ENCODE assay signal across 12 mouse cellular contexts in the genomic region with DNA sequence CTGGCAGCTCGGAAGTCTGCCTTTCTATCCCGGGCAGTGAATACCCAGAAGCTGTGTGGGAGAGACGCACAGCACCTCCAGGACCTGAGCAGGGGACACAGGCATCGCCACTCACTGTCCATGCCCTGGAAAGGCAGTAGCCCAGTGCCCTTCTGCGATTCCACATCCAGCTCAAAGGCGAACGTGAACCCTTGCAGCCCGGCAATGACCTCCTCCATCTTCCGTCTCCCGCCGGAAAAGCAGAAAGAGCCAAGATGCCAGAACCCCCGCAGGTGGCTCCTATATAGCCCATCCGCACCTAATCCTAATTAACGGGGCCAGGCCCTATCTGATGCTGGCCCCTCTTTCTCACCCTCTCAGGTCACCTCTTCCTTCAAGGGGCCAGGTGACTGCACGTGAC. TPM values are rescaled to one million over a fixed set of nuclear protein-coding genes. Genes with fewer than 3 reads are reported as not detected.
DNase-seq lines count a peak whose midpoint lies in the region; ATAC-seq and TF ChIP-seq lines count a peak whose summit lies in the region.
"Had no signal": no experiment of that assay in that cellular context is flagged by ENCODE, and none has a peak within 500 bp of the region (broad histone marks: within the 10 kb centered on the region; RNA-seq: fewer than 3 reads in every experiment).

No protein-coding gene starts in this region.

- no peak for TF ChIP-seq POLR2A in ES-Bruce4 (IDR thresholded peaks at IDR 0.05; ENCODE audit: insufficient read depth, low read length)

- H3K4me1 ChIP-seq in hindbrain, embryonic 10.5 days (replicated peaks) = peaks cover 44% of the 10 kb centered on the region
- peaks cover 11% of the 10 kb centered on the region for H3K4me1 ChIP-seq in hindbrain, postnatal 0 days (ENCODE audit: insufficient read depth, low read length)
- peaks cover 14% of the 10 kb centered on the region for H3K4me1 ChIP-seq in ES-Bruce4 (ENCODE audit: control insufficient read depth, insufficient read depth, low read length)
- H3K4me1 ChIP-seq in hindbrain, embryonic 16.5 days (ENCODE audit: control insufficient read depth, insufficient read depth, low read depth, low read length) = peaks cover 14% of the 10 kb centered on the region

- 4% methylated on average over 15 of the region's 15 CpGs for WGBS in hindbrain, embryonic 10.5 days
- 22% methylated on average over 15 of the region's 15 CpGs for WGBS in hindbrain, postnatal 0 days
- 17% methylated on average over 15 of the region's 15 CpGs for WGBS in hindbrain, embryonic 16.5 days

- H3K9me3 ChIP-seq in hindbrain, embryonic 10.5 days = no peaks in the 10 kb centered on the region
- no peaks in the 10 kb centered on the region for H3K9me3 ChIP-seq in hindbrain, postnatal 0 days (ENCODE audit: low read length)
- no peaks in the 10 kb centered on the region for H3K9me3 ChIP-seq in ES-Bruce4 (replicated peaks; ENCODE audit: control insufficient read depth, insufficient read depth, low read length, poor library complexity, severe bottlenecking)
- no peaks in the 10 kb centered on the region for H3K9me3 ChIP-seq in hindbrain, embryonic 16.5 days (ENCODE audit: control insufficient read depth, low read length)

- peaks cover 47% of the 10 kb centered on the region for H3K27me3 ChIP-seq in hindbrain, embryonic 10.5 days (ENCODE audit: insufficient read depth, poor library complexity, severe bottlenecking)
- no peaks in the 10 kb centered on the region for H3K27me3 ChIP-seq in hindbrain, postnatal 0 days (ENCODE audit: insufficient read depth, low read length)
- no peaks in the 10 kb centered on the region for H3K27me3 ChIP-seq in ES-Bruce4 (ENCODE audit: control insufficient read depth, insufficient read depth, low read length, poor library complexity, severe bottlenecking)
- peaks cover 2% of the 10 kb centered on the region; the same call in 1 of the 2 replicates for H3K27me3 ChIP-seq in hindbrain, embryonic 16.5 days (replicated peaks; ENCODE audit: control insufficient read depth, insufficient read depth, low read length)

- H3K4me3 ChIP-seq in hindbrain, embryonic 10.5 days = peak overlapping the region; percentile 30; the same call in 1 of the 2 replicates
- H3K4me3 ChIP-seq in hindbrain, postnatal 0 days (ENCODE audit: low read length) = no peak overlapping the region
- peak overlapping the region; percentile 87 for H3K4me3 ChIP-seq in ES-Bruce4 (ENCODE audit: low read depth, low read length)
- H3K4me3 ChIP-seq in hindbrain, embryonic 16.5 days (ENCODE audit: low read length) = no peak overlapping the region

- no peak for TF ChIP-seq EP300 in ES-Bruce4 (IDR thresholded peaks at IDR 0.05; ENCODE audit: insufficient read depth, low read depth, low read length)

- H3K36me3 ChIP-seq in hindbrain, embryonic 10.5 days = peaks cover 13% of the 10 kb centered on the region
- H3K36me3 ChIP-seq in hindbrain, postnatal 0 days (ENCODE audit: insufficient read depth, low read length) = no peaks in the 10 kb centered on the region
- H3K36me3 ChIP-seq in ES-Bruce4 (ENCODE audit: control insufficient read depth, insufficient read depth, low read length, poor library complexity, severe bottlenecking) = no peaks in the 10 kb centered on the region
- peaks cover 4% of the 10 kb centered on the region; the same call in 1 of the 2 replicates for H3K36me3 ChIP-seq in hindbrain, embryonic 16.5 days (ENCODE audit: control insufficient read depth, insufficient read depth, low read length)

- no peak overlapping the region for H3K4me2 ChIP-seq in hindbrain, postnatal 0 days (ENCODE audit: low read depth, low read length)
- H3K4me2 ChIP-seq in hindbrain, embryonic 16.5 days (ENCODE audit: low read length) = no peak overlapping the region

- DNase-seq in hindbrain, embryonic 10.5 days (ENCODE audit: low spot score) = no peak
- no peak for DNase-seq in hindbrain, postnatal 0 days (ENCODE audit: low spot score)
- DNase-seq in R1 (ENCODE audit: low read depth, low spot score) = peak; percentile 55
- no peak for DNase-seq in urinary bladder, postnatal 14 days (ENCODE audit: low spot score)
- DNase-seq in urinary bladder, postnatal 36 days (ENCODE audit: low spot score in 2 of 2) = no peak
- DNase-seq: adrenal gland, postnatal 25 days; cerebellum, adult 9-10 months had no signal

- no peak for ATAC-seq in hindbrain, postnatal 0 days
- peak; percentile 16; the same call in 1 of the 2 replicates for ATAC-seq in hindbrain, embryonic 16.5 days

- TF ChIP-seq CTCF in hindbrain, postnatal 0 days (IDR thresholded peaks at IDR 0.05; ENCODE audit: low read depth) = no peak
- no peak for TF ChIP-seq CTCF in ES-Bruce4 (IDR thresholded peaks at IDR 0.05; ENCODE audit: low read depth, low read length)

- no peak overlapping the region for H3K9ac ChIP-seq in hindbrain, postnatal 0 days (replicated peaks; ENCODE audit: low read length)
- peak overlapping the region; percentile 75 for H3K9ac ChIP-seq in ES-Bruce4 (ENCODE audit: low read depth, poor library complexity, severe bottlenecking)
- H3K9ac ChIP-seq in hindbrain, embryonic 16.5 days (ENCODE audit: low read depth, low read length) = no peak overlapping the region
- H3K9ac ChIP-seq: liver, embryonic 14.5 days had no signal

- peak overlapping the region; percentile 91 for H3K27ac ChIP-seq in hindbrain, embryonic 10.5 days
- H3K27ac ChIP-seq in hindbrain, postnatal 0 days = no peak overlapping the region
- H3K27ac ChIP-seq in ES-Bruce4 (ENCODE audit: insufficient read depth, low read length) = peak overlapping the region; percentile 97
- H3K27ac ChIP-seq in hindbrain, embryonic 16.5 days (ENCODE audit: low read depth, low read length) = no peak overlapping the region
- H3K27ac ChIP-seq: liver, embryonic 14.5 days had no signal

RNA-seq across cellular contexts. Expression of a gene that starts 0.5 kb away (rescaled TPM):
- 0.47 and 1.1 TPM in 2 replicates for polyA plus RNA-seq in hindbrain, embryonic 10.5 days (2016; fragmentation: Nextera tagmentation; extraction: Ambion mirVana)
- not detected in 2 replicates for total RNA-seq in hindbrain, postnatal 0 days (2014; rRNA removed)
- polyA plus RNA-seq in hindbrain, postnatal 0 days (2015; fragmentation: Nextera tagmentation; extraction: Ambion mirVana) = 0.19 and 0.25 TPM in 2 replicates
- 18.0 and 18.1 TPM in 2 replicates for polyA plus RNA-seq in ES-Bruce4 (2011; ENCODE audit: insufficient read depth, insufficient read length, low read depth, missing spikeins)
- 0.19 and 0.26 TPM in 2 replicates for polyA plus RNA-seq in hindbrain, embryonic 16.5 days (2015; fragmentation: Nextera tagmentation; extraction: Ambion mirVana)
- total RNA-seq: hematopoietic stem cell, adult 5-6 weeks; MEL had no signal

RNA-seq across cellular contexts. Expression of a gene that starts 25.1 kb away (rescaled TPM):
- 25.8 and 27.3 TPM in 2 replicates for polyA plus RNA-seq in hindbrain, embryonic 10.5 days (2016; fragmentation: Nextera tagmentation; extraction: Ambion mirVana)
- 17.7 and 32.4 TPM in 2 replicates for total RNA-seq in hindbrain, postnatal 0 days (2014; rRNA removed)
- 19.7 and 22.5 TPM in 2 replicates for polyA plus RNA-seq in hindbrain, postnatal 0 days (2015; fragmentation: Nextera tagmentation; extraction: Ambion mirVana)
- 24.3 and 29.0 TPM in 2 replicates for polyA plus RNA-seq in ES-Bruce4 (2011; ENCODE audit: insufficient read depth, insufficient read length, low read depth, missing spikeins)
- polyA plus RNA-seq in hindbrain, embryonic 16.5 days (2015; fragmentation: Nextera tagmentation; extraction: Ambion mirVana) = 22.9 and 24.5 TPM in 2 replicates

RNA-seq across cellular contexts. Expression of a gene that starts 25.3 kb away (rescaled TPM):
- polyA plus RNA-seq in hindbrain, embryonic 10.5 days (2016; fragmentation: Nextera tagmentation; extraction: Ambion mirVana) = 58.8 TPM in 2 replicates
- 29.5 and 36.8 TPM in 2 replicates for total RNA-seq in hindbrain, postnatal 0 days (2014; rRNA removed)
- 50.6 and 51.5 TPM in 2 replicates for polyA plus RNA-seq in hindbrain, postnatal 0 days (2015; fragmentation: Nextera tagmentation; extraction: Ambion mirVana)
- polyA plus RNA-seq in ES-Bruce4 (2011; ENCODE audit: insufficient read depth, insufficient read length, low read depth, missing spikeins) = 22.8 and 23.4 TPM in 2 replicates
- polyA plus RNA-seq in hindbrain, embryonic 16.5 days (2015; fragmentation: Nextera tagmentation; extraction: Ambion mirVana) = 39.1 and 42.2 TPM in 2 replicates

RNA-seq across cellular contexts. Expression of a gene that starts 42.4 kb away (rescaled TPM):
- 114 and 120 TPM in 2 replicates for polyA plus RNA-seq in hindbrain, embryonic 10.5 days (2016; fragmentation: Nextera tagmentation; extraction: Ambion mirVana)
- total RNA-seq in hindbrain, postnatal 0 days (2014; rRNA removed) = 104 and 116 TPM in 2 replicates
- 55.7 and 56.4 TPM in 2 replicates for polyA plus RNA-seq in hindbrain, postnatal 0 days (2015; fragmentation: Nextera tagmentation; extraction: Ambion mirVana)
- 29.4 and 32.4 TPM in 2 replicates for polyA plus RNA-seq in ES-Bruce4 (2011; ENCODE audit: insufficient read depth, insufficient read length, low read depth, missing spikeins)
- polyA plus RNA-seq in hindbrain, embryonic 16.5 days (2015; fragmentation: Nextera tagmentation; extraction: Ambion mirVana) = 72.2 and 80.1 TPM in 2 replicates

RNA-seq across cellular contexts. Expression of a gene that starts 59.4 kb away (rescaled TPM):
- polyA plus RNA-seq in hindbrain, embryonic 10.5 days (2016; fragmentation: Nextera tagmentation; extraction: Ambion mirVana) = 21.5 and 25.3 TPM in 2 replicates
- 63.3 and 67.9 TPM in 2 replicates for total RNA-seq in hindbrain, postnatal 0 days (2014; rRNA removed)
- polyA plus RNA-seq in hindbrain, postnatal 0 days (2015; fragmentation: Nextera tagmentation; extraction: Ambion mirVana) = 35.0 and 35.6 TPM in 2 replicates
- 7.4 and 13.5 TPM in 2 replicates for polyA plus RNA-seq in ES-Bruce4 (2011; ENCODE audit: insufficient read depth, insufficient read length, low read depth, missing spikeins)
- polyA plus RNA-seq in hindbrain, embryonic 16.5 days (2015; fragmentation: Nextera tagmentation; extraction: Ambion mirVana) = 37.1 and 40.1 TPM in 2 replicates

Comparison
In these comparisons a context has a peak if more than half of its experiments do, and no peak if none do; other contexts are left out.
1. H3K27ac ChIP-seq: peak in hindbrain, embryonic 10.5 days (single experiment) and ES-Bruce4 (single experiment); none in hindbrain, postnatal 0 days (single experiment) and hindbrain, embryonic 16.5 days (single experiment).
2. H3K4me3 ChIP-seq: peak in hindbrain, embryonic 10.5 days (single experiment) and ES-Bruce4 (single experiment); none in hindbrain, postnatal 0 days (single experiment) and hindbrain, embryonic 16.5 days (single experiment).